In genomic region chr2:146833222-146834063, GRCm38 (mm10) we compare ENCODE assay signal across 10 mouse cellular contexts. TPM values are rescaled to one million over a fixed set of nuclear protein-coding genes. Genes with fewer than 3 reads are reported as not detected.
A peak's percentile ranks its signal among the peaks of the same experiment; 100 is the strongest.
DNase-seq lines count a peak whose midpoint lies in the region; ATAC-seq and TF ChIP-seq lines count a peak whose summit lies in the region.
"Had no signal": no experiment of that assay in that cellular context is flagged by ENCODE, and none has a peak within 500 bp of the region (broad histone marks: within the 10 kb centered on the region; RNA-seq: fewer than 3 reads in every experiment).

No protein-coding gene starts in this region.

- no peak overlapping the region for H3K9ac ChIP-seq in limb, embryonic 11.5 days (ENCODE audit: low read length)
- peak overlapping the region; percentile 44; the same call in 1 of the 2 replicates for H3K9ac ChIP-seq in neural tube, embryonic 14.5 days (replicated peaks; ENCODE audit: low read depth, low read length)

- H3K36me3 ChIP-seq in forebrain, embryonic 10.5 days (replicated peaks): no peaks in the 10 kb centered on the region
- no peaks in the 10 kb centered on the region for H3K36me3 ChIP-seq in limb, embryonic 11.5 days (ENCODE audit: control insufficient read depth, insufficient read depth, low read length)
- H3K36me3 ChIP-seq in neural tube, embryonic 14.5 days (ENCODE audit: control insufficient read depth, insufficient read depth, low read length): no peaks in the 10 kb centered on the region

- peak overlapping the region; percentile 80 for H3K27ac ChIP-seq in layer of hippocampus, adult 2 months
- H3K27ac ChIP-seq in forebrain, embryonic 10.5 days: peak overlapping the region; percentile 72; the same call in 1 of the 2 replicates
- H3K27ac ChIP-seq in limb, embryonic 11.5 days (replicated peaks; ENCODE audit: low read depth, low read length): no peak overlapping the region
- peak overlapping the region; percentile 89 for H3K27ac ChIP-seq in neural tube, embryonic 14.5 days (ENCODE audit: low read depth, low read length)

- TF ChIP-seq CTCF in layer of hippocampus, adult 2 months (conservative IDR thresholded peaks at IDR 0.05): no peak

- peaks cover 57% of the 10 kb centered on the region for H3K4me1 ChIP-seq in forebrain, embryonic 10.5 days
- H3K4me1 ChIP-seq in limb, embryonic 11.5 days (ENCODE audit: control insufficient read depth, insufficient read depth, low read length): 0 out of 2 replicates have a peak, but pooled peaks cover 3% of the 10 kb centered on the region
- peaks cover 16% of the 10 kb centered on the region for H3K4me1 ChIP-seq in neural tube, embryonic 14.5 days (ENCODE audit: control insufficient read depth, insufficient read depth, low read length)

- H3K4me2 ChIP-seq in limb, embryonic 11.5 days (ENCODE audit: low read depth, severe bottlenecking): no peak overlapping the region
- H3K4me2 ChIP-seq in neural tube, embryonic 14.5 days (ENCODE audit: low read depth, low read length): peak overlapping the region; percentile 53

- no peak for DNase-seq in layer of hippocampus, adult 2 months (ENCODE audit: low spot score in 2 of 2)
- DNase-seq in layer of hippocampus, postnatal 25 days (ENCODE audit: extremely low spot score in 1 of 2, low spot score in 1 of 2): no peak
- no peak for DNase-seq in forebrain, embryonic 10.5 days (ENCODE audit: extremely low spot score, low spot score)
- peak; percentile 38 for DNase-seq in limb, embryonic 11.5 days (ENCODE audit: low spot score)
- no peak for DNase-seq in cerebellum, adult 9-10 months
- DNase-seq in layer of hippocampus, postnatal 36 days: no peak
- DNase-seq in right cerebral cortex, postnatal 36 days (ENCODE audit: low spot score in 2 of 2): no peak
- DNase-seq: gastrocnemius, postnatal 14 days; kidney, postnatal 25 days had no signal

- H3K9me3 ChIP-seq in forebrain, embryonic 10.5 days: no peaks in the 10 kb centered on the region
- H3K9me3 ChIP-seq in limb, embryonic 11.5 days (ENCODE audit: control insufficient read depth, low read length): no peaks in the 10 kb centered on the region
- H3K9me3 ChIP-seq in neural tube, embryonic 14.5 days (ENCODE audit: control insufficient read depth, low read length): no peaks in the 10 kb centered on the region

- 1% methylated on average over 31 of the region's 31 CpGs for WGBS in forebrain, embryonic 10.5 days
- 4% methylated on average over 31 of the region's 31 CpGs for WGBS in limb, embryonic 11.5 days
- WGBS in neural tube, embryonic 14.5 days: 1% methylated on average over 31 of the region's 31 CpGs

- H3K4me3 ChIP-seq in layer of hippocampus, adult 2 months: peak overlapping the region; percentile 53
- H3K4me3 ChIP-seq in forebrain, embryonic 10.5 days: peak overlapping the region; percentile 41
- H3K4me3 ChIP-seq in limb, embryonic 11.5 days (ENCODE audit: low read depth, low read length): no peak overlapping the region
- H3K4me3 ChIP-seq in neural tube, embryonic 14.5 days (ENCODE audit: low read depth, low read length): peak overlapping the region; percentile 24

- ATAC-seq in limb, embryonic 11.5 days (ENCODE audit: insufficient number of reproducible peaks, low FRiP score, low TSS enrichment, low read depth): no peak
- no peak for ATAC-seq in neural tube, embryonic 14.5 days (ENCODE audit: low read depth)

- peaks cover 100% of the 10 kb centered on the region for H3K27me3 ChIP-seq in forebrain, embryonic 10.5 days (ENCODE audit: poor library complexity, severe bottlenecking)
- peaks cover 60% of the 10 kb centered on the region for H3K27me3 ChIP-seq in limb, embryonic 11.5 days (ENCODE audit: control insufficient read depth, insufficient read depth, low read length)
- H3K27me3 ChIP-seq in neural tube, embryonic 14.5 days (ENCODE audit: control insufficient read depth, insufficient read depth, low read length): peaks cover 20% of the 10 kb centered on the region; the same call in 1 of the 2 replicates

RNA-seq across cellular contexts. Expression of gene Kiz, which starts 22.2 kb away (rescaled TPM):
- 10 to 100 TPM; 20.6 to 20.9 TPM for total RNA-seq in layer of hippocampus, adult 2 months (2021)
- total RNA-seq in layer of hippocampus, postnatal 25 days (2021): 10 to 100 TPM; 22.0 to 24.4 TPM
- polyA plus RNA-seq in forebrain, embryonic 10.5 days (2016; fragmentation: Nextera tagmentation; extraction: Ambion mirVana): 23.9 and 27.5 TPM in 2 replicates
- polyA plus RNA-seq in limb, embryonic 11.5 days (2014; fragmentation: Nextera tagmentation; extraction: Ambion mirVana): 31.1 and 34.3 TPM in 2 replicates
- 28.7 and 31.3 TPM in 2 replicates for polyA plus RNA-seq in neural tube, embryonic 14.5 days (2014; fragmentation: Nextera tagmentation; extraction: Ambion mirVana)
- total RNA-seq in layer of hippocampus, postnatal 36 days (2021): 10 to 100 TPM; 20.7 to 20.8 TPM
